Mouse (Mus musculus): ENCODE measurements at regions not wholly inside any gene's neighbourhood (a gene's known extent, or its start where the extent isn't known, plus 50 kb on each side); places are given as distances from the start of the nearest gene placed in this dataset.

- DNase-seq (ENCODE audit: low spot score): no peak
Measured at GRCm38 (mm10) chr5:119601390-119601789, 69.1 kb upstream of the Tbx3 start.

GRCm38 (mm10) chr5:119602001-119602400 is 68.5 kb upstream of the Tbx3 start:
- DNase-seq (ENCODE audit: low spot score): no peak

GRCm38 (mm10) chr5:119605444-119605843 is 65.0 kb upstream of the Tbx3 start:
- DNase-seq (ENCODE audit: low spot score): no peak

- no peak for DNase-seq (ENCODE audit: low spot score)
Measured at GRCm38 (mm10) chr5:119613413-119613812, 57.1 kb upstream of the Tbx3 start.

GRCm38 (mm10) chr5:119613981-119614770 is 56.3 kb upstream of the Tbx3 start:
- DNase-seq (ENCODE audit: low spot score): no peak

- no peak for DNase-seq (ENCODE audit: low spot score)
Measured at GRCm38 (mm10) chr5:119615681-119616080, 54.8 kb upstream of the Tbx3 start.

- DNase-seq (ENCODE audit: low spot score): no peak
Measured at GRCm38 (mm10) chr5:119617856-119618255, 52.6 kb upstream of the Tbx3 start.

GRCm38 (mm10) chr5:119619906-119620305 is 50.6 kb upstream of the Tbx3 start:
- DNase-seq (ENCODE audit: low spot score): no peak
